Mouse (Mus musculus) MEL (cell line): ENCODE data around the gene Gal3st3. TPM values are rescaled to one million over a fixed set of nuclear protein-coding genes. Genes with fewer than 3 reads are reported as not detected.

ENCODE experiments used
- DNase-seq: peaks from one replicate; pipeline ENCODE4 v3.0.0; 2011; ENCODE audit warnings: low read depth, low spot score
- H3K27ac ChIP-seq: 2 replicates; pipeline ENCODE4 v1.5.1; 2012; ENCODE audit warnings: low read depth, mild to moderate bottlenecking, control low read depth, low read length, moderate library complexity; ENCODE audit not compliant: control insufficient read depth
- H3K27me3 ChIP-seq, 2 experiments: fragments of 150-350 bp in 1 of 2; sonication (generic) in 1 of 2; 2 replicates each; pipeline ENCODE4 v1.6.1; 2012; ENCODE audit warnings: low read length in 2 of 2, mild to moderate bottlenecking in 2 of 2, improper control_type of control experiment in 1 of 2, moderate library complexity in 1 of 2; ENCODE audit not compliant: insufficient read depth in 2 of 2, control insufficient read depth in 1 of 2
- H3K36me3 ChIP-seq, 2 experiments: 2 replicates each; pipeline ENCODE4 v1.6.1; 2012 to 2014; ENCODE audit warnings: low read length in 2 of 2, improper control_type of control experiment in 1 of 2, inconsistent platforms in 1 of 2, mild to moderate bottlenecking in 1 of 2; ENCODE audit not compliant: insufficient read depth in 2 of 2, control insufficient read depth in 1 of 2
- H3K4me1 ChIP-seq, 2 experiments: fragments of 150-350 bp in 1 of 2; sonication (generic) in 1 of 2; 2 replicates each; pipeline ENCODE4 v1.6.1; 2012; ENCODE audit warnings: low read length in 2 of 2, improper control_type of control experiment in 1 of 2, mild to moderate bottlenecking in 1 of 2; ENCODE audit not compliant: insufficient read depth in 2 of 2, control insufficient read depth in 1 of 2
- H3K4me3 ChIP-seq, 2 experiments: fragments of 150-350 bp in 1 of 2; sonication (generic) in 1 of 2; 2 replicates each; pipeline ENCODE4 v1.5.1; 2012; ENCODE audit warnings: low read depth in 2 of 2, low read length in 2 of 2, mild to moderate bottlenecking in 2 of 2, moderate library complexity in 2 of 2, control low read depth in 1 of 2, improper control_type of control experiment in 1 of 2; ENCODE audit not compliant: control insufficient read depth in 1 of 2, insufficient read depth in 1 of 2
- H3K79me2 ChIP-seq: 2 replicates; pipeline ENCODE4 v1.6.1; 2012; ENCODE audit warnings: mild to moderate bottlenecking, low read length, moderate library complexity; ENCODE audit not compliant: control insufficient read depth, poor library complexity, insufficient read depth
- H3K9ac ChIP-seq: 2 replicates; pipeline ENCODE4 v1.6.1; 2012; ENCODE audit warnings: low read depth, mild to moderate bottlenecking, control low read depth, low read length, moderate library complexity; ENCODE audit not compliant: control insufficient read depth, poor library complexity, severe bottlenecking
- H3K9me3 ChIP-seq: fragments of 150-350 bp; sonication (generic); replicated peaks from 2 replicates; pipeline ENCODE4 v1.6.1; 2012; ENCODE audit warnings: mild to moderate bottlenecking, low read length, improper control_type of control experiment, moderate library complexity; ENCODE audit not compliant: insufficient read depth
- CHD1 ChIP-seq: IDR thresholded peaks from 2 replicates; pipeline ENCODE4 v1.6.1; 2012; ENCODE audit warnings: low read depth, mild to moderate bottlenecking, inconsistent platforms, low read length, improper control_type of control experiment
- CTCF ChIP-seq, 3 experiments: IDR thresholded peaks in 2 of 3; conservative IDR thresholded peaks in 1 of 3; 2 replicates each; pipeline ENCODE4 v1.5.1; 2011 to 2012; ENCODE audit warnings: low read length in 3 of 3, low read depth in 2 of 3, mild to moderate bottlenecking in 2 of 3, improper control_type of control experiment in 1 of 3, inconsistent platforms in 1 of 3, mixed read lengths in 1 of 3, moderate library complexity in 1 of 3; ENCODE audit not compliant: control insufficient read depth in 1 of 3, insufficient read depth in 1 of 3, poor library complexity in 1 of 3, severe bottlenecking in 1 of 3
- EP300 ChIP-seq, 2 experiments: IDR thresholded peaks; 2 replicates each; pipeline ENCODE4 v1.6.1; 2011; ENCODE audit warnings: improper control_type of control experiment in 2 of 2, low read length in 2 of 2, low read depth in 1 of 2, mild to moderate bottlenecking in 1 of 2
- ETS1 ChIP-seq: IDR thresholded peaks from 2 replicates; pipeline ENCODE4 v1.6.1; 2012; ENCODE audit warnings: low read depth, mild to moderate bottlenecking, inconsistent platforms, low read length, improper control_type of control experiment, moderate library complexity
- GATA1 ChIP-seq: IDR thresholded peaks from 2 replicates; pipeline ENCODE4 v1.6.1; 2011; ENCODE audit warnings: low read depth, low read length, improper control_type of control experiment
- JUND ChIP-seq: IDR thresholded peaks from 2 replicates; pipeline ENCODE4 v1.6.1; 2011; ENCODE audit warnings: low read depth, mild to moderate bottlenecking, improper control_type of control experiment, low read length
- MAFK ChIP-seq: IDR thresholded peaks from 2 replicates; pipeline ENCODE4 v1.6.1; 2011; ENCODE audit warnings: low read depth, mild to moderate bottlenecking, low read length, improper control_type of control experiment, borderline replicate concordance
- MAX ChIP-seq: IDR thresholded peaks from 2 replicates; pipeline ENCODE4 v1.6.1; 2011; ENCODE audit warnings: low read length, improper control_type of control experiment
- MEF2A ChIP-seq: IDR thresholded peaks from 2 replicates; pipeline ENCODE4 v1.6.1; 2014; ENCODE audit warnings: low read depth, mild to moderate bottlenecking, inconsistent platforms, low read length, improper control_type of control experiment; ENCODE audit not compliant: poor library complexity, insufficient replicate concordance, severe bottlenecking; ENCODE audit errors: extremely low read depth
- MXI1 ChIP-seq: IDR thresholded peaks from 2 replicates; pipeline ENCODE4 v1.6.1; 2011; ENCODE audit warnings: mild to moderate bottlenecking, low read depth, low read length, improper control_type of control experiment
- MYB ChIP-seq: IDR thresholded peaks from 2 replicates; pipeline ENCODE4 v1.6.1; 2011; ENCODE audit warnings: mild to moderate bottlenecking, low read depth, low read length, improper control_type of control experiment
- MYC ChIP-seq: IDR thresholded peaks from 2 replicates; pipeline ENCODE4 v1.6.1; 2011; ENCODE audit warnings: low read depth, mild to moderate bottlenecking, low read length, improper control_type of control experiment, moderate library complexity
- NELFE ChIP-seq: IDR thresholded peaks from 2 replicates; pipeline ENCODE4 v1.6.1; 2011; ENCODE audit warnings: low read depth, low read length, improper control_type of control experiment
- POLR2A ChIP-seq, 2 experiments: IDR thresholded peaks; 2 replicates each; pipeline ENCODE4 v1.6.1; 2011 to 2012; ENCODE audit warnings: low read length in 2 of 2, mild to moderate bottlenecking in 2 of 2, control low read depth in 1 of 2, improper control_type of control experiment in 1 of 2, low read depth in 1 of 2, moderate library complexity in 1 of 2; ENCODE audit not compliant: control insufficient read depth in 1 of 2, insufficient read depth in 1 of 2, poor library complexity in 1 of 2
- RCOR1 ChIP-seq: IDR thresholded peaks from 2 replicates; pipeline ENCODE4 v1.6.1; 2012; ENCODE audit warnings: low read depth, mild to moderate bottlenecking, inconsistent platforms, low read length, improper control_type of control experiment
- SIN3A ChIP-seq: IDR thresholded peaks from 2 replicates; pipeline ENCODE4 v1.6.1; 2012; ENCODE audit warnings: low read length, improper control_type of control experiment, inconsistent platforms
- TAL1 ChIP-seq: IDR thresholded peaks from 2 replicates; pipeline ENCODE4 v1.6.1; 2012; ENCODE audit warnings: mild to moderate bottlenecking, inconsistent platforms, low read length, moderate library complexity, mixed read lengths
- TCF12 ChIP-seq: IDR thresholded peaks from 2 replicates; pipeline ENCODE4 v1.6.1; 2014; ENCODE audit warnings: low read depth, mild to moderate bottlenecking, inconsistent platforms, low read length, improper control_type of control experiment, moderate library complexity
- polyA plus RNA-seq, 2 experiments: library from polyadenylated mRNA; stranded (reverse) in 1 of 2; unstranded in 1 of 2; fragments of >175 nt in 1 of 2; fragments of >200 nt in 1 of 2; gene quantifications; 2 replicates each; pipeline versions ENCODE4 v1.2.1 to v1.2.4; 2012; ENCODE audit warnings: low replicate concordance in 2 of 2, low read depth in 1 of 2; ENCODE audit not compliant: insufficient read length in 2 of 2, insufficient read depth in 1 of 2, missing spikeins in 1 of 2
- total RNA-seq: library from RNA; depleted of rRNA; stranded (reverse); fragments of 300-350 nt; gene quantifications from 2 replicates; pipeline ENCODE4 v1.2.3, GENCODE M21; 2012

The Gal3st3 gene
- total and polyA plus RNA-seq, 3 experiments: 0.04 TPM; not detected in 2

GRCm38 (mm10) chr19:5268017-5268416 lies 30.1 kb upstream of the Gal3st3 start (continued):
- TF ChIP-seq CHD1: no peak

- Histone ChIP-seq H3K27ac (peak overlapping the region; percentile 97), H3K4me3 (peak overlapping the region; percentile 18 to 23; a peak in 2 of 4 replicates), H3K4me1 (peaks cover 20 to 44% of the 10 kb centered on the region in 2 experiments), H3K27me3 (no peaks in the 10 kb centered on the region), H3K36me3 (peaks cover 0 to 57% of the 10 kb centered on the region in 2 experiments; a peak in 2 of 4 replicates), H3K9me3 (no peaks in the 10 kb centered on the region), H3K79me2 (peaks cover 13% of the 10 kb centered on the region), H3K9ac (peak overlapping the region; percentile 51)
- DNase-seq: peak; percentile 67
- TF ChIP-seq MYB (no peak), GATA1 (0 out of 2 replicates have a peak, but pooled peaks have one; percentile 16), CTCF (IDR thresholded peaks at IDR 0.05 in 2 of 3, conservative IDR thresholded peaks at IDR 0.05 in 1 of 3; ENCODE audit: control insufficient read depth in 1 of 3, insufficient read depth in 1 of 3, low read depth in 2 of 3, low read length in 3 of 3, poor library complexity in 1 of 3, severe bottlenecking in 1 of 3) (no peak), NELFE (no peak), TAL1 (peak; percentile 61)
These were observed 29.3 kb upstream of the Gal3st3 start for GRCm38 (mm10) chr19:5268875-5269274.

- TF ChIP-seq GATA1: peak; percentile 76
- no peak for TF ChIP-seq JUND
- TF ChIP-seq EP300 (IDR thresholded peaks at IDR 0.05; ENCODE audit: low read depth in 1 of 2, low read length in 2 of 2): peak; percentile 41 to 46
- no peak for TF ChIP-seq CHD1
- TF ChIP-seq ETS1: peak; percentile 49; the same call in 1 of the 2 replicates
- peak; percentile 64; the same call in 1 of the 2 replicates for TF ChIP-seq RCOR1
- no peak for TF ChIP-seq MYC
- TF ChIP-seq MAFK: no peak
- no peak for TF ChIP-seq MEF2A
- TF ChIP-seq POLR2A (IDR thresholded peaks at IDR 0.05; ENCODE audit: control insufficient read depth in 1 of 2, insufficient read depth in 1 of 2, low read depth in 1 of 2, low read length in 2 of 2, poor library complexity in 1 of 2): no peak
- TF ChIP-seq MAX: no peak
- TF ChIP-seq SIN3A: peak; percentile 38; the same call in 1 of the 2 replicates
- no peak for TF ChIP-seq MYB
- TF ChIP-seq MXI1: peak; percentile 36; the same call in 1 of the 2 replicates
- TF ChIP-seq TCF12: 0 out of 2 replicates have a peak, but pooled peaks have one; percentile 26
- TF ChIP-seq, all 39 proteins: peak for 7
- H3K36me3 ChIP-seq: peaks cover 3 to 57% of the 10 kb centered on the region in 2 experiments; a peak in 3 of 4 replicates
- peak overlapping the region; percentile 48 for H3K9ac ChIP-seq
- H3K4me1 ChIP-seq: peaks cover 20 to 44% of the 10 kb centered on the region in 2 experiments
- peak overlapping the region; percentile 47 for H3K27ac ChIP-seq
- H3K27me3 ChIP-seq: no peaks in the 10 kb centered on the region
- peak overlapping the region in 1 of 2 experiments; percentile 18; a peak in 3 of 4 replicates for H3K4me3 ChIP-seq
- DNase-seq: peak; percentile 76
- no peaks in the 10 kb centered on the region for H3K9me3 ChIP-seq
- peaks cover 13% of the 10 kb centered on the region for H3K79me2 ChIP-seq
These were observed 28.7 kb upstream of the Gal3st3 start for GRCm38 (mm10) chr19:5269392-5269791.
